9 mouse cellular contexts compared by ENCODE assay signal in genomic region chr3:84281936-84282371, GRCm38 (mm10). TPM values are rescaled to one million over a fixed set of nuclear protein-coding genes. Genes with fewer than 3 reads are reported as not detected.
DNase-seq lines count a peak whose midpoint lies in the region; ATAC-seq and TF ChIP-seq lines count a peak whose summit lies in the region.
"Had no signal": no experiment of that assay in that cellular context is flagged by ENCODE, and none has a peak within 500 bp of the region (broad histone marks: within the 10 kb centered on the region; RNA-seq: fewer than 3 reads in every experiment).

No protein-coding gene starts in this region.

- no peak for DNase-seq in heart, adult 8-10 months (ENCODE audit: low spot score)
- DNase-seq in embryonic facial prominence, embryonic 14.5 days (ENCODE audit: low spot score): peak; percentile 50
- no peak for DNase-seq in right cerebral cortex, postnatal 25 days
- no peak for DNase-seq in adrenal gland, adult 18-20 months (ENCODE audit: low spot score in 2 of 2)
- no peak for DNase-seq in cerebellum, adult 11-12 months

- no peak for TF ChIP-seq POLR2A in myocyte (IDR thresholded peaks at IDR 0.05; ENCODE audit: insufficient read length, low read depth)

- ATAC-seq in heart, embryonic 14.5 days (ENCODE audit: insufficient number of reproducible peaks, insufficient read depth, low FRiP score, low read depth): peak; percentile 41; the same call in 1 of the 2 replicates
- ATAC-seq in embryonic facial prominence, embryonic 14.5 days (ENCODE audit: low read depth): peak; percentile 74
- peak; percentile 34; the same call in 1 of the 2 replicates for ATAC-seq in kidney, embryonic 15.5 days (replicated peaks; ENCODE audit: low FRiP score)

- WGBS in heart, embryonic 14.5 days: 19% methylated on average over 10 of the region's 10 CpGs
- WGBS in embryonic facial prominence, embryonic 14.5 days: 22% methylated on average over 10 of the region's 10 CpGs
- 20% methylated on average over 10 of the region's 10 CpGs for WGBS in kidney, embryonic 15.5 days

- no peak overlapping the region for H3ac ChIP-seq in myocyte (ENCODE audit: control insufficient read depth, insufficient read length)

- H3K27me3 ChIP-seq in heart, embryonic 14.5 days (ENCODE audit: control insufficient read depth, insufficient read depth, low read length): no peaks in the 10 kb centered on the region
- H3K27me3 ChIP-seq in embryonic facial prominence, embryonic 14.5 days (replicated peaks; ENCODE audit: control insufficient read depth, insufficient read depth, low read length): no peaks in the 10 kb centered on the region
- no peaks in the 10 kb centered on the region for H3K27me3 ChIP-seq in kidney, embryonic 15.5 days
- no peaks in the 10 kb centered on the region for H3K27me3 ChIP-seq in myocyte (ENCODE audit: control insufficient read depth, insufficient read depth, insufficient read length)

- H3K36me3 ChIP-seq in heart, embryonic 14.5 days (ENCODE audit: control insufficient read depth, insufficient read depth, low read length): no peaks in the 10 kb centered on the region
- no peaks in the 10 kb centered on the region for H3K36me3 ChIP-seq in embryonic facial prominence, embryonic 14.5 days (ENCODE audit: control insufficient read depth, insufficient read depth, low read length)
- H3K36me3 ChIP-seq in kidney, embryonic 15.5 days: no peaks in the 10 kb centered on the region
- no peaks in the 10 kb centered on the region for H3K36me3 ChIP-seq in myocyte (ENCODE audit: control insufficient read depth, insufficient read depth)
- H3K36me3 ChIP-seq: G1E had no signal

- H3K79me2 ChIP-seq in myocyte (ENCODE audit: control insufficient read depth, insufficient read depth): no peaks in the 10 kb centered on the region

- H3K4me3 ChIP-seq in heart, embryonic 14.5 days (ENCODE audit: control insufficient read depth in 1 of 2, insufficient read depth in 1 of 2, low read depth in 1 of 2, low read length in 2 of 2): no peak overlapping the region
- no peak overlapping the region for H3K4me3 ChIP-seq in embryonic facial prominence, embryonic 14.5 days (ENCODE audit: low read depth, low read length)
- no peak overlapping the region for H3K4me3 ChIP-seq in kidney, embryonic 15.5 days (replicated peaks)
- no peak overlapping the region for H3K4me3 ChIP-seq in myocyte

- H3K27ac ChIP-seq in heart, embryonic 14.5 days (replicated peaks in 1 of 2; ENCODE audit: control insufficient read depth in 1 of 2, insufficient read depth in 1 of 2, low read depth in 2 of 2, low read length in 2 of 2): peak overlapping the region; percentile 48 to 58
- no peak overlapping the region for H3K27ac ChIP-seq in embryonic facial prominence, embryonic 14.5 days (replicated peaks; ENCODE audit: low read depth, low read length)
- H3K27ac ChIP-seq in kidney, embryonic 15.5 days: 0 out of 2 replicates have a peak overlapping the region, but pooled peaks have one; percentile 83

- H3K9me3 ChIP-seq in heart, embryonic 14.5 days (ENCODE audit: control insufficient read depth, low read length): no peaks in the 10 kb centered on the region
- H3K9me3 ChIP-seq in embryonic facial prominence, embryonic 14.5 days (ENCODE audit: control insufficient read depth, low read length): no peaks in the 10 kb centered on the region
- no peaks in the 10 kb centered on the region for H3K9me3 ChIP-seq in kidney, embryonic 15.5 days (replicated peaks)
- H3K9me3 ChIP-seq: G1E had no signal

- 0 out of 2 replicates have a peak overlapping the region, but pooled peaks have one; percentile 35 for H3K9ac ChIP-seq in heart, embryonic 14.5 days (ENCODE audit: low read length)
- H3K9ac ChIP-seq in embryonic facial prominence, embryonic 14.5 days (ENCODE audit: low read depth, low read length): no peak overlapping the region
- H3K9ac ChIP-seq in kidney, embryonic 15.5 days: no peak overlapping the region

- peaks cover 25 to 33% of the 10 kb centered on the region in 2 experiments for H3K4me1 ChIP-seq in heart, embryonic 14.5 days (ENCODE audit: control insufficient read depth in 2 of 2, insufficient read depth in 2 of 2, low read length in 2 of 2)
- peaks cover 10% of the 10 kb centered on the region for H3K4me1 ChIP-seq in embryonic facial prominence, embryonic 14.5 days (ENCODE audit: control insufficient read depth, insufficient read depth, low read length)
- H3K4me1 ChIP-seq in kidney, embryonic 15.5 days: peaks cover 47% of the 10 kb centered on the region

- peak overlapping the region; percentile 32 for H3K4me2 ChIP-seq in heart, embryonic 14.5 days (ENCODE audit: low read length)
- H3K4me2 ChIP-seq in embryonic facial prominence, embryonic 14.5 days (ENCODE audit: low read depth, low read length): no peak overlapping the region
- peak overlapping the region; percentile 15; the same call in 1 of the 2 replicates for H3K4me2 ChIP-seq in kidney, embryonic 15.5 days
- no peak overlapping the region for H3K4me2 ChIP-seq in myocyte (ENCODE audit: low read depth)

TF ChIP-seq in myocyte, 11 proteins besides CTCF, POLR2A, EP300 and RAD21:
- no peak for TF ChIP-seq MAX (IDR thresholded peaks at IDR 0.05; ENCODE audit: low read depth)
- TF ChIP-seq USF1 (IDR thresholded peaks at IDR 0.05; ENCODE audit: low read depth): peak; percentile 8
TF ChIP-seq in myocyte: peak in this region for 1.

RNA-seq across cellular contexts. Expression of gene Trim2, which starts 24.7 kb away (rescaled TPM):
- 8.5 and 9.3 TPM in 2 replicates for polyA plus RNA-seq in heart, embryonic 14.5 days (2014; fragmentation: Nextera tagmentation; extraction: Ambion mirVana)
- 1 to 10 TPM; 4.9 to 8.2 (median 6.7) TPM for total RNA-seq in heart, adult 8-10 months (2022)
- 24.9 and 26.7 TPM in 2 replicates for polyA plus RNA-seq in embryonic facial prominence, embryonic 14.5 days (2014; fragmentation: Nextera tagmentation; extraction: Ambion mirVana)
- 27.5 and 27.8 TPM in 2 replicates for polyA plus RNA-seq in kidney, embryonic 15.5 days (2015; fragmentation: Nextera tagmentation; extraction: Ambion mirVana)
- polyA plus RNA-seq in myocyte (2012; fragmentation: generic; extraction: Trizol): 3.2 TPM
- 10 to 100 TPM; 29.2 to 88.9 TPM for total RNA-seq in adrenal gland, adult 18-20 months (2021)
- polyA plus RNA-seq: G1E had no signal

Comparison
In these comparisons a context has a peak if more than half of its experiments do, and no peak if none do; other contexts are left out.
1. H3K4me2 ChIP-seq: peak in heart, embryonic 14.5 days (single experiment) and kidney, embryonic 15.5 days (single experiment); none in embryonic facial prominence, embryonic 14.5 days (single experiment) and myocyte (single experiment).
2. Peak in every context shown above with its lines, with median percentiles within 50 percentile points of each other: ATAC-seq.